Mouse (Mus musculus): Measurements from ENCODE around the gene Tmeff1. TPM values are rescaled to one million over a fixed set of nuclear protein-coding genes. Genes with fewer than 3 reads are reported as not detected.

Tmeff1 gene
- total RNA-seq (2021), result 1 to 10 TPM; 6.3 to 7.8 TPM
- long read RNA-seq, experiment 1, transcript Tmeff1-203 (10 exons, 1,426 nt), result major isoform, 5 of 12 reads
- long read RNA-seq, experiment 1, partial matches to known transcripts, result 0 of 12 reads
- long read RNA-seq, experiment 1, other reads (novel, unspliced or antisense), result 6 of 12 reads
- long read RNA-seq, experiment 2, transcript Tmeff1-203 (10 exons, 1,426 nt), result major isoform, 7 of 12 reads
- long read RNA-seq, experiment 2, partial matches to known transcripts, result 0 of 12 reads
- long read RNA-seq, experiment 2, other reads (novel, unspliced or antisense), result 3 of 12 reads

GRCm38 (mm10) chr4:48584421-48585240, at the start of gene Tmeff1:
TSS of gene Tmeff1 (plus strand) at chr4:48585174.
- DNase-seq (ENCODE audit: low spot score in 2 of 2), result peak; percentile 18

GRCm38 (mm10) chr4:48536275-48536674, 48.7 kb upstream of the Tmeff1 start:
- DNase-seq (ENCODE audit: low spot score in 2 of 2), result no peak

GRCm38 (mm10) chr4:48537024-48537423, 48.0 kb upstream of the Tmeff1 start:
- DNase-seq (ENCODE audit: low spot score in 2 of 2), result no peak

- no peak for DNase-seq (ENCODE audit: low spot score in 2 of 2)
Measured at GRCm38 (mm10) chr4:48538581-48538980, 46.4 kb upstream of the Tmeff1 start.

GRCm38 (mm10) chr4:48539841-48540575, 45.0 kb upstream of the Tmeff1 start, which contains the start of gene Msantd3:
TSS of gene Msantd3 (plus strand) at chr4:48539935.
- peak; percentile 32 to 59 for DNase-seq (ENCODE audit: low spot score in 2 of 2)

- peak in 1 of 2 experiments; percentile 41 for DNase-seq (ENCODE audit: low spot score in 2 of 2)
Measured at GRCm38 (mm10) chr4:48540576-48541111, 44.3 kb upstream of the Tmeff1 start.

- DNase-seq (ENCODE audit: low spot score in 2 of 2), result no peak
Measured at GRCm38 (mm10) chr4:48541526-48542250, 43.3 kb upstream of the Tmeff1 start.

- DNase-seq (ENCODE audit: low spot score in 2 of 2), result no peak
Measured at GRCm38 (mm10) chr4:48542351-48542750, 42.6 kb upstream of the Tmeff1 start.

- DNase-seq (ENCODE audit: low spot score in 2 of 2), result no peak
Measured at GRCm38 (mm10) chr4:48543071-48543865, 41.7 kb upstream of the Tmeff1 start.

- no peak for DNase-seq (ENCODE audit: low spot score in 2 of 2)
Measured at GRCm38 (mm10) chr4:48544141-48544540, 40.8 kb upstream of the Tmeff1 start.

GRCm38 (mm10) chr4:48545966-48546365, 39.0 kb upstream of the Tmeff1 start:
- no peak for DNase-seq (ENCODE audit: low spot score in 2 of 2)

GRCm38 (mm10) chr4:48546568-48547496, 38.1 kb upstream of the Tmeff1 start:
- no peak for DNase-seq (ENCODE audit: low spot score in 2 of 2)

GRCm38 (mm10) chr4:48548393-48549045, 36.5 kb upstream of the Tmeff1 start:
- DNase-seq (ENCODE audit: low spot score in 2 of 2), result no peak

- DNase-seq (ENCODE audit: low spot score in 2 of 2), result no peak
Measured at GRCm38 (mm10) chr4:48549661-48550060, 35.3 kb upstream of the Tmeff1 start.

- no peak for DNase-seq (ENCODE audit: low spot score in 2 of 2)
Measured at GRCm38 (mm10) chr4:48552486-48553064, 32.4 kb upstream of the Tmeff1 start.

GRCm38 (mm10) chr4:48554132-48554531, 30.8 kb upstream of the Tmeff1 start:
- DNase-seq (ENCODE audit: low spot score in 2 of 2), result no peak

- no peak for DNase-seq (ENCODE audit: low spot score in 2 of 2)
Measured at GRCm38 (mm10) chr4:48555729-48556128, 29.2 kb upstream of the Tmeff1 start.

GRCm38 (mm10) chr4:48559652-48560051, 25.3 kb upstream of the Tmeff1 start:
- DNase-seq (ENCODE audit: low spot score in 2 of 2), result no peak

Measured in gastrocnemius, postnatal 4 days (tissue).